Mouse (Mus musculus): ENCODE data around the gene Gm26938. TPM values are rescaled to one million over a fixed set of nuclear protein-coding genes. Genes with fewer than 3 reads are reported as not detected.

The Gm26938 gene
- polyA plus RNA-seq, 1 experiment, result not detected

- Histone ChIP-seq H3K9me3 (ENCODE audit: control insufficient read depth, low read length) (no peaks in the 10 kb centered on the region), H3K4me3 (replicated peaks) (peak overlapping the region; percentile 88), H3K36me3 (ENCODE audit: control insufficient read depth) (peaks cover 53% of the 10 kb centered on the region), H3K27me3 (ENCODE audit: control insufficient read depth) (no peaks in the 10 kb centered on the region), H3K4me1 (ENCODE audit: control insufficient read depth) (peaks cover 80% of the 10 kb centered on the region)
- TF ChIP-seq GATA1 (IDR thresholded peaks at IDR 0.05; ENCODE audit: low read length) (peak; percentile 60; the same call in 1 of the 2 replicates), TAL1 (IDR thresholded peaks at IDR 0.05; ENCODE audit: low read length) (no peak)
These were observed 33.9 kb downstream of the Gm26938 start for GRCm38 (mm10) chr5:139792159-139792775.

GRCm38 (mm10) chr5:139791227-139792158 is 34.7 kb downstream of the Gm26938 start, which contains the start of gene Mafk:
Mafk (plus strand) TSS chr5:139791513.
- H3K9me3 ChIP-seq (ENCODE audit: control insufficient read depth, low read length), result no peaks in the 10 kb centered on the region
- H3K36me3 ChIP-seq (ENCODE audit: control insufficient read depth), result peaks cover 46% of the 10 kb centered on the region
- TF ChIP-seq GATA1 (IDR thresholded peaks at IDR 0.05; ENCODE audit: low read length), result no peak
- TF ChIP-seq TAL1 (IDR thresholded peaks at IDR 0.05; ENCODE audit: low read length), result no peak
- H3K4me3 ChIP-seq (replicated peaks), result peak within 1 kb of the TSS; percentile 88
- H3K27me3 ChIP-seq (ENCODE audit: control insufficient read depth), result no peaks in the 10 kb centered on the region
- H3K4me1 ChIP-seq (ENCODE audit: control insufficient read depth), result peaks cover 77% of the 10 kb centered on the region

- Histone ChIP-seq H3K9me3 (ENCODE audit: control insufficient read depth, low read length) (no peaks in the 10 kb centered on the region), H3K27me3 (ENCODE audit: control insufficient read depth) (no peaks in the 10 kb centered on the region), H3K36me3 (ENCODE audit: control insufficient read depth) (peaks cover 25% of the 10 kb centered on the region), H3K4me1 (ENCODE audit: control insufficient read depth) (peaks cover 58% of the 10 kb centered on the region), H3K4me3 (replicated peaks) (no peak overlapping the region)
- TF ChIP-seq GATA1 (IDR thresholded peaks at IDR 0.05; ENCODE audit: low read length), result no peak
- no peak for TF ChIP-seq TAL1 (IDR thresholded peaks at IDR 0.05; ENCODE audit: low read length)
These were observed 36.7 kb downstream of the Gm26938 start for GRCm38 (mm10) chr5:139789466-139789865.

GRCm38 (mm10) chr5:139781406-139781805 is 44.8 kb downstream of the Gm26938 start:
- Histone ChIP-seq H3K27me3 (ENCODE audit: control insufficient read depth) (no peaks in the 10 kb centered on the region), H3K36me3 (ENCODE audit: control insufficient read depth) (no peaks in the 10 kb centered on the region), H3K4me3 (replicated peaks) (no peak overlapping the region), H3K4me1 (ENCODE audit: control insufficient read depth) (peaks cover 12% of the 10 kb centered on the region), H3K9me3 (ENCODE audit: control insufficient read depth, low read length) (no peaks in the 10 kb centered on the region)
- no peak for TF ChIP-seq TAL1 (IDR thresholded peaks at IDR 0.05; ENCODE audit: low read length)

GRCm38 (mm10) chr5:139776966-139777365 is 49.2 kb downstream of the Gm26938 start:
- TF ChIP-seq TAL1 (IDR thresholded peaks at IDR 0.05; ENCODE audit: low read length) (no peak), GATA1 (IDR thresholded peaks at IDR 0.05; ENCODE audit: low read length) (no peak)

GRCm38 (mm10) chr5:139775216-139775926 is 50.8 kb downstream of the Gm26938 start, which contains the start of gene Ints1:
Ints1 (minus strand) TSS chr5:139775674.
- Histone ChIP-seq H3K27me3 (ENCODE audit: control insufficient read depth) (no peaks in the 10 kb centered on the region), H3K9me3 (ENCODE audit: control insufficient read depth, low read length) (no peaks in the 10 kb centered on the region), H3K36me3 (ENCODE audit: control insufficient read depth) (peaks cover 40% of the 10 kb centered on the region), H3K4me3 (replicated peaks) (peak within 1 kb of the TSS; percentile 97), H3K4me1 (ENCODE audit: control insufficient read depth) (peaks cover 38% of the 10 kb centered on the region)
- TF ChIP-seq TAL1 (IDR thresholded peaks at IDR 0.05; ENCODE audit: low read length) (no peak), GATA1 (IDR thresholded peaks at IDR 0.05; ENCODE audit: low read length) (no peak)

More at GRCm38 (mm10) chr5:139776966-139777365, 49.2 kb downstream of the Gm26938 start:
- Histone ChIP-seq H3K36me3 (ENCODE audit: control insufficient read depth) (peaks cover 25% of the 10 kb centered on the region), H3K27me3 (ENCODE audit: control insufficient read depth) (no peaks in the 10 kb centered on the region), H3K4me1 (ENCODE audit: control insufficient read depth) (peaks cover 40% of the 10 kb centered on the region), H3K4me3 (replicated peaks) (no peak overlapping the region), H3K9me3 (ENCODE audit: control insufficient read depth, low read length) (no peaks in the 10 kb centered on the region)

GRCm38 (mm10) chr5:139768216-139768615 is 58.0 kb downstream of the Gm26938 start:
- no peak overlapping the region for H3K4me3 ChIP-seq (replicated peaks)
- H3K36me3 ChIP-seq (ENCODE audit: control insufficient read depth), result peaks cover 100% of the 10 kb centered on the region
- no peak for TF ChIP-seq TAL1 (IDR thresholded peaks at IDR 0.05; ENCODE audit: low read length)
- no peak for TF ChIP-seq GATA1 (IDR thresholded peaks at IDR 0.05; ENCODE audit: low read length)
- H3K9me3 ChIP-seq (ENCODE audit: control insufficient read depth, low read length), result no peaks in the 10 kb centered on the region
- peaks cover 2% of the 10 kb centered on the region for H3K4me1 ChIP-seq (ENCODE audit: control insufficient read depth)
- H3K27me3 ChIP-seq (ENCODE audit: control insufficient read depth), result no peaks in the 10 kb centered on the region

GRCm38 (mm10) chr5:139764296-139764695 is 61.9 kb downstream of the Gm26938 start:
- no peak for TF ChIP-seq TAL1 (IDR thresholded peaks at IDR 0.05; ENCODE audit: low read length)
- no peak for TF ChIP-seq GATA1 (IDR thresholded peaks at IDR 0.05; ENCODE audit: low read length)
- Histone ChIP-seq H3K36me3 (ENCODE audit: control insufficient read depth) (peaks cover 100% of the 10 kb centered on the region), H3K27me3 (ENCODE audit: control insufficient read depth) (no peaks in the 10 kb centered on the region), H3K9me3 (ENCODE audit: control insufficient read depth, low read length) (no peaks in the 10 kb centered on the region), H3K4me1 (ENCODE audit: control insufficient read depth) (peaks cover 2% of the 10 kb centered on the region; the same call in 1 of the 2 replicates), H3K4me3 (replicated peaks) (no peak overlapping the region)

All from erythroblast, embryonic 14.5 days (primary cell).